Mouse (Mus musculus) megakaryocyte, embryonic 14.5 days (primary cell): ENCODE results near the gene Etl4.
"Not testable (repeated sequence)": the region's sequence is repeated elsewhere in the genome, so short reads cannot be mapped to it uniquely, and the experiment has no call there.

Experiments used
- FLI1 ChIP-seq: IDR thresholded peaks from 2 replicates; pipeline ENCODE4 v1.6.1; 2012; ENCODE audit warnings: low read length, inconsistent platforms, mixed read lengths
- GATA1 ChIP-seq: IDR thresholded peaks from 3 replicates; pipeline ENCODE4 v1.6.1; 2012; ENCODE audit warnings: mixed read lengths, low read length, inconsistent platforms, borderline replicate concordance

GRCm38 (mm10) chr2:20187223-20187622 is 277.6 kb downstream of the Etl4 start:
- not testable (repeated sequence) for TF ChIP-seq GATA1, FLI1
